Mouse (Mus musculus): ENCODE measurements around the gene Jarid2. TPM values are rescaled to one million over a fixed set of nuclear protein-coding genes. Genes with fewer than 3 reads are reported as not detected.
"Not testable (repeated sequence)": the region's sequence is repeated elsewhere in the genome, so short reads cannot be mapped to it uniquely, and the experiment has no call there.

Jarid2 gene
- polyA plus RNA-seq, 1 experiment from 2014 or later: 21.6 TPM

DNA sequence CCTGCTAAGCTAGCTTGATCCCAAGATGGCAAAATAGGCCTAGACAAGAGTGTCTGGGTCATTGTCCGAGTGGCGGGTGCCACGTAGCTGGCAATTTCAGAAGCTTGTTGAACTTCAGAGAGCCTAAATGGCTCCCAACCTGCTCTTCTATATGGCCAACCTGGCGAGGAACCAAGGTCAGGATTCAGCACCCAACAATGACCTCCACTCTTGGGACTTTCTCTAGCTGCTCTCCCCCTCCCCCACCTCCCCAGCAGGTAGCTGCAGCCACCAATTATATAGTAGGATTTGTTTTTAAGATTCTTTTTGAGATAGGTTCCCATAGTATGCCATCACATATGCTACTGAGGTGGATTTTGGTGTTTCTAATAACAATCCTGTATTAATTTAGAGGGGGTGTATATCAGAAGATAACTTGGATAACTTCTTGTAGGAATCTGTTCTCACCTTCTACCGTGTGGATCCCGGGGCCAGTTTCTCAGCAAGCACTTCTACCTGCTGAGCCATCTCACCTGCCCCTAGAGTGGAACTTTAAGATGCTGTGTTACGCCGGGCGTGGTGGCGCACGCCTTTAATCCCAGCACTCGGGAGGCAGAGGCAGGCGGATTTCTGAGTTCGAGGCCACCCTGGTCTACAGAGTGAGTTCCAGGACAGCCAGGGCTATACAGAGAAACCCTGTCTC is 20.8 kb upstream of the Jarid2 start:
- Histone ChIP-seq H3K36me3 (ENCODE audit: control insufficient read depth, insufficient read depth) (no peaks in the 10 kb centered on the region), H3K27me3 (ENCODE audit: control insufficient read depth, insufficient read depth, low read length) (no peaks in the 10 kb centered on the region), H3K4me3 (ENCODE audit: low read length) (no peak overlapping the region), H3K27ac (ENCODE audit: low read length) (no peak overlapping the region), H3K9me3 (replicated peaks; ENCODE audit: control insufficient read depth, low read length) (no peaks in the 10 kb centered on the region), H3K4me1 (ENCODE audit: control insufficient read depth, insufficient read depth, low read length) (no peaks in the 10 kb centered on the region), H3K4me2 (ENCODE audit: low read depth, low read length) (no peak overlapping the region), H3K9ac (ENCODE audit: low read length) (no peak overlapping the region)
- ATAC-seq (replicated peaks; ENCODE audit: extremely low read depth, insufficient read depth, low FRiP score): no peak
- WGBS: 93% methylated on average over 14 of the region's 14 CpGs

DNA sequence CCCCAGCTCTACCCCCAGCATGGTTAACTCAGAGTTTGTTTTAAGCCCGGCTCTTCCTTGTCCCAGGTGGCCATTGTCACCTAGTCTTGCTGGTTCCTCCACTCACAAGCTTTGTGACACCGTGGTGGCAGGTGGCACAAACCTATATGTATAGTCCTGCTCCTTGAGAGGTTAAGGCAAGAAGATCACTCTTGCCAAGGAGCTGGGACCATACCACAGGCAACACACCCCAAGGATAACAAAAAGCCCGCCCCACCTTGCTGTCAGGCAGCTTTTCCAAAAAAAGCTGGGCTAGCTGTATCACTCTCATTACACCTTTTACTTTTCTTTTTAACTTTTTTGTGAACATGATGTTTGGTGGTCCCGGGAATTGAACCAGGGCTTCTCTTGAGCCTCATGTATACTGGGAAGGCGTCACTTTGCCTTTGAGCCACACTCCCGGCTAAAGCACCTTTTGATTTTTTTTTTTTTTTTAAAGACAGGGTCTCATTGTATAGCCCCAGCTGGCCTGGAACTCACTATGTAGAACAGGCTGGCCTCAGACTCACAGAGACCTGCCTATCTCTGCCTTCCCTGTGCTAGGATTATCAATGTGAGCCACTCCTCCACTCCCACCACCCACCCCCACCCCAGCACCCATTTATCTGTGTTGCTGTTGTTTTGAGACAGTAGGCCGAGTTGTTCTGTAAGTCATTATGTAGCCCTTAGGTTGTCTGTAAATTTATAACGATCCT is 19.4 kb upstream of the Jarid2 start:
- Histone ChIP-seq H3K9ac (ENCODE audit: low read length) (no peak overlapping the region), H3K9me3 (replicated peaks; ENCODE audit: control insufficient read depth, low read length) (no peaks in the 10 kb centered on the region), H3K36me3 (ENCODE audit: control insufficient read depth, insufficient read depth) (no peaks in the 10 kb centered on the region), H3K27me3 (ENCODE audit: control insufficient read depth, insufficient read depth, low read length) (no peaks in the 10 kb centered on the region), H3K4me2 (ENCODE audit: low read depth, low read length) (no peak overlapping the region), H3K4me3 (ENCODE audit: low read length) (no peak overlapping the region), H3K27ac (ENCODE audit: low read length) (no peak overlapping the region), H3K4me1 (ENCODE audit: control insufficient read depth, insufficient read depth, low read length) (no peaks in the 10 kb centered on the region)
- ATAC-seq (replicated peaks; ENCODE audit: extremely low read depth, insufficient read depth, low FRiP score): no peak
- WGBS: 66% methylated on average over 8 of the region's 8 CpGs

DNA sequence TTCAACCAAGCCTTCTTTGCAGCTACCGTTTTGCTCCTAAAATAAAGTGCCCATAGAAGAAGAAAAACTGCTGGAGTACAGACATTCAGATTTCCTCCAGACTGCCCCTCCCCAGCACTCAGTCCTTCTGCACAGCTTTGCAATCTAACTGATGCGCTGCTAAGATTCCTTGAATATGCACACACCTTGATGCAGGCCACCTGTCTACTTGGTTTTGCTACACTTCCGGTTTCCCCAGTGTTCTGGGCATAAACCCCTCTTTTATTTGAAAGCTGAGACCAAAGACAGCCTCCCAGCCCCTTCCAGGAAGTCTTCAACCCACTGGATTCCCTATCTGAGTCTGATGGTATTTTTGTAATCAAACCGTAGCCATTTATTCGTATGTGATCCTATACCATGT is 18.2 kb upstream of the Jarid2 start:
- H3K4me3 ChIP-seq (ENCODE audit: low read length): no peak overlapping the region
- no peaks in the 10 kb centered on the region for H3K27me3 ChIP-seq (ENCODE audit: control insufficient read depth, insufficient read depth, low read length)
- WGBS: 51% methylated on average over 5 of the region's 5 CpGs
- no peaks in the 10 kb centered on the region for H3K4me1 ChIP-seq (ENCODE audit: control insufficient read depth, insufficient read depth, low read length)
- no peak overlapping the region for H3K27ac ChIP-seq (ENCODE audit: low read length)
- H3K4me2 ChIP-seq (ENCODE audit: low read depth, low read length): no peak overlapping the region
- no peaks in the 10 kb centered on the region for H3K36me3 ChIP-seq (ENCODE audit: control insufficient read depth, insufficient read depth)
- no peak for ATAC-seq (replicated peaks; ENCODE audit: extremely low read depth, insufficient read depth, low FRiP score)
- H3K9ac ChIP-seq (ENCODE audit: low read length): no peak overlapping the region
- no peaks in the 10 kb centered on the region for H3K9me3 ChIP-seq (replicated peaks; ENCODE audit: control insufficient read depth, low read length)

DNA sequence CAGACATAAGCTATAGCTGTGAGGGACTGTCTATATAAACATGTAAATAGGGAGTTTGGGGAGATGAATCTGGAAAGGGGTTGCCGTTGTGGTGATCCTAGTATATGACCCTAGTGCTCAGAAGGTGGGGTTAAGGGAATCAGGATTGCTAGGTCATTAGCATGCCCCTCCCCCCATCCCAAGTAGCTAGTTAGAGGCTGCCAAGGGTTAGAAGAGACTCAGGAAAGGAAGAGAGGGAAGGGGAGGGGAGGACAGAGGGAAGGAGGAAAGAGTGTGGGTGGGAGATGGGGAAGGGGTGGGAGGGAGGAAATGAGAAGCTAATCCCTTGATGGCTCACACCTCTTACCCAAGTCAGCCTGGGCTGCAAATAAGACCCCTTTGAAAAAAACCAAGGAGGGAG is 17.4 kb upstream of the Jarid2 start:
- no peak overlapping the region for H3K9ac ChIP-seq (ENCODE audit: low read length)
- no peak overlapping the region for H3K27ac ChIP-seq (ENCODE audit: low read length)
- no peaks in the 10 kb centered on the region for H3K4me1 ChIP-seq (ENCODE audit: control insufficient read depth, insufficient read depth, low read length)
- no peaks in the 10 kb centered on the region for H3K36me3 ChIP-seq (ENCODE audit: control insufficient read depth, insufficient read depth)
- no peaks in the 10 kb centered on the region for H3K9me3 ChIP-seq (replicated peaks; ENCODE audit: control insufficient read depth, low read length)
- no peak overlapping the region for H3K4me2 ChIP-seq (ENCODE audit: low read depth, low read length)
- H3K4me3 ChIP-seq (ENCODE audit: low read length): no peak overlapping the region
- no peak for ATAC-seq (replicated peaks; ENCODE audit: extremely low read depth, insufficient read depth, low FRiP score)
- 27% methylated on average over 1 of the region's 1 CpGs for WGBS
- no peaks in the 10 kb centered on the region for H3K27me3 ChIP-seq (ENCODE audit: control insufficient read depth, insufficient read depth, low read length)

DNA sequence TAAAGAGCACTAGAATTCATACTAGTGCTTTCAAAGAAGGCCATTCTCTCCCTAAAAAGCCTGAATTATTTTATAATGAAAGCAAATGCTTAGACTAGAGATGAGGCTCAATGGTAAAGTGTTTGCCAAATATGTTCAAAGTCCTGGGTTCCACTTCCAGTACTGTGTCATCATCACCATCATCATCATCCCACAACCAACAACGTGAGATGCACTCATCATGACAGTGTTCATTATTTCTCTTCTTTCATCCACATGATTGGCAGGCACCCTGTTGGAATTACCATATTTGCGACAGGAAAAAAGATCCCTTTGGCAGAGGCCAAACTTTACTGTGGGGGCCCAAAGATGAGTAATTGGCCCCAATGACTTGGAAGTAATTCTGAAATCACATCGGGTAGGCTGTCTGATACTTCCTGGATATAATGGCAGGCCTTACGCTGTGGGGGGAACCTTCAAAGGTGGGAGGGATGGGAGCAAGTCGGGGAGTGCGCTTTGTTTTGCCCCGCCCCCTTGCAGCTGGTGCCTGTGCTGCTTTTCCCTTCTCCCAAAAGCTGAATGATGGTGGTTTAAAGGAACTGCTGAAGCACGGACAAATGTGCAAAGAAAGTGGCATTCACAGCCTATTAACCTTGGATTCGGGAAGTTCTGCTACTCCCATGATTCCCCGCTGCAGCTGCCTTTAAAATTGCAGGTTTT is 13.9 kb upstream of the Jarid2 start:
- Histone ChIP-seq H3K36me3 (ENCODE audit: control insufficient read depth, insufficient read depth) (no peaks in the 10 kb centered on the region), H3K4me3 (ENCODE audit: low read length) (no peak overlapping the region), H3K27ac (ENCODE audit: low read length) (no peak overlapping the region), H3K27me3 (ENCODE audit: control insufficient read depth, insufficient read depth, low read length) (no peaks in the 10 kb centered on the region), H3K4me2 (ENCODE audit: low read depth, low read length) (no peak overlapping the region), H3K4me1 (ENCODE audit: control insufficient read depth, insufficient read depth, low read length) (no peaks in the 10 kb centered on the region), H3K9me3 (replicated peaks; ENCODE audit: control insufficient read depth, low read length) (no peaks in the 10 kb centered on the region), H3K9ac (ENCODE audit: low read length) (no peak overlapping the region)
- ATAC-seq (replicated peaks; ENCODE audit: extremely low read depth, insufficient read depth, low FRiP score): no peak
- WGBS: 61% methylated on average over 10 of the region's 10 CpGs

DNA sequence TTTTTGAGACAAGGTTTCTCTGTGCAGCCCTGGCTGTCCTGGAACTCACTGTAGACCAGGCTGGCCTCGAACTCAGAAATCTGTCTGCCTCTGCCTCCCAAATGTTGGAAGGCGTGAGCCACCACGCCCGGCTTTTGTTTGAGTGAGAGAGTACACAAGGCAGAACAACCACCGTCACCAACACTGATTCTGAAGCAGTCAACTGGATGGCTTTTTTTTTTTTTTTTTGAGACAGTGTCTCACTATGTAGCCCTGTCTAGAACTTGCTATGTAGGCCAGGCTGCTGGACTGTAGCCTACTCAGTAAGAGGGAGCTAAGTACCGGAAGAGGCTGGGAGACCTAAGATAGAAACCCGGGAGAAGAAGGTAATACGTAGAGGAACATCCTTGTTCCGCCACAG is 11.4 kb upstream of the Jarid2 start:
- ATAC-seq (replicated peaks; ENCODE audit: extremely low read depth, insufficient read depth, low FRiP score): no peak
- H3K27ac ChIP-seq (ENCODE audit: low read length): no peak overlapping the region
- no peak overlapping the region for H3K4me2 ChIP-seq (ENCODE audit: low read depth, low read length)
- no peaks in the 10 kb centered on the region for H3K27me3 ChIP-seq (ENCODE audit: control insufficient read depth, insufficient read depth, low read length)
- H3K36me3 ChIP-seq (ENCODE audit: control insufficient read depth, insufficient read depth): no peaks in the 10 kb centered on the region
- WGBS: 89% methylated on average over 9 of the region's 9 CpGs
- no peak overlapping the region for H3K4me3 ChIP-seq (ENCODE audit: low read length)
- no peak overlapping the region for H3K9ac ChIP-seq (ENCODE audit: low read length)
- H3K4me1 ChIP-seq (ENCODE audit: control insufficient read depth, insufficient read depth, low read length): no peaks in the 10 kb centered on the region
- no peaks in the 10 kb centered on the region for H3K9me3 ChIP-seq (replicated peaks; ENCODE audit: control insufficient read depth, low read length)

DNA sequence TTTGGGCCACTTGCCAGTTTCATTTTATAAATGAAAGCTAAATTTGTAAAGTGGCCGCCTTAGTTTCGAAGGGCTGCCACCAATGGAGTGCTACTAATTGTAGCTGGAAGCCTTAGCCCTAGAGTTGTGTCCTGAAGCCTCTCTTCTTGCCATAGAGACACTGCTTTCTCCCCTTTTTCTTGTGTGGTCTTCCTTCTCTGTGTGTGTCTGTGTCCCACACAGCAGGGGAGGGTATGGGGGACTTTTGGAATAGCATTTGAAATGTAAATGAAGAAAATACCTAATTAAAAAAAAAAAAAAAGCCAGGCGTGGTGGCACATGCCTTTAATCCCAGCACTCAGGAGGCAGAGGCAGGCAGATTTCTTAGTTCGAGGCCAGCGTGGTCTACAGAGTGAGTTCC is 10.8 kb upstream of the Jarid2 start:
- not testable (repeated sequence) for ATAC-seq (replicated peaks; ENCODE audit: extremely low read depth, insufficient read depth, low FRiP score); H3K9ac ChIP-seq (ENCODE audit: low read length); H3K36me3 ChIP-seq (ENCODE audit: control insufficient read depth, insufficient read depth); H3K9me3 ChIP-seq (replicated peaks; ENCODE audit: control insufficient read depth, low read length); H3K4me1 ChIP-seq (ENCODE audit: control insufficient read depth, insufficient read depth, low read length); H3K27me3 ChIP-seq (ENCODE audit: control insufficient read depth, insufficient read depth, low read length); H3K4me2 ChIP-seq (ENCODE audit: low read depth, low read length); H3K27ac ChIP-seq (ENCODE audit: low read length); H3K4me3 ChIP-seq (ENCODE audit: low read length)
- WGBS: 88% methylated on average over 5 of the region's 5 CpGs

DNA sequence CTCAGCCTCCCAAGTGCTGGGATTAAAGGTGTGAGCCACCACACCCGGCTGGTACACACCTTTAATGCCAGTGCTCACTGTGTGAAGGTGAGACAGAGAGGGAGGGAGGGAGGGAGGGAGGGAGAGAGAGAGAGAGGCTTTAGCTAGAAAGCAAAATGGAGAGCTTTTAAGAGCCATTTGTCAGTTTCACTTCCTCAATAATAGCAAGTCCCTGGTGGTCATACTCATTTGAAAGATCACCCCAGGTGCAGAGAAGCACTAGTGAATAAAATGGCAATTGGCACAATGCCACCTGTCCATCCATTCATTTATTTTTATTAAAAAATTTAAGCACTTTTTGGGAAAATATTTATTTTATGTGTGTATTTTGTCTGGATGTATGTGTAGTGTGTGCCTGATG is 9.2 kb upstream of the Jarid2 start:
- no peak overlapping the region for H3K4me3 ChIP-seq (ENCODE audit: low read length)
- no peaks in the 10 kb centered on the region for H3K4me1 ChIP-seq (ENCODE audit: control insufficient read depth, insufficient read depth, low read length)
- no peak for ATAC-seq (replicated peaks; ENCODE audit: extremely low read depth, insufficient read depth, low FRiP score)
- 64% methylated on average over 1 of the region's 1 CpGs for WGBS
- H3K9ac ChIP-seq (ENCODE audit: low read length): no peak overlapping the region
- no peak overlapping the region for H3K27ac ChIP-seq (ENCODE audit: low read length)
- no peaks in the 10 kb centered on the region for H3K9me3 ChIP-seq (replicated peaks; ENCODE audit: control insufficient read depth, low read length)
- no peak overlapping the region for H3K4me2 ChIP-seq (ENCODE audit: low read depth, low read length)
- no peaks in the 10 kb centered on the region for H3K27me3 ChIP-seq (ENCODE audit: control insufficient read depth, insufficient read depth, low read length)
- no peaks in the 10 kb centered on the region for H3K36me3 ChIP-seq (ENCODE audit: control insufficient read depth, insufficient read depth)

DNA sequence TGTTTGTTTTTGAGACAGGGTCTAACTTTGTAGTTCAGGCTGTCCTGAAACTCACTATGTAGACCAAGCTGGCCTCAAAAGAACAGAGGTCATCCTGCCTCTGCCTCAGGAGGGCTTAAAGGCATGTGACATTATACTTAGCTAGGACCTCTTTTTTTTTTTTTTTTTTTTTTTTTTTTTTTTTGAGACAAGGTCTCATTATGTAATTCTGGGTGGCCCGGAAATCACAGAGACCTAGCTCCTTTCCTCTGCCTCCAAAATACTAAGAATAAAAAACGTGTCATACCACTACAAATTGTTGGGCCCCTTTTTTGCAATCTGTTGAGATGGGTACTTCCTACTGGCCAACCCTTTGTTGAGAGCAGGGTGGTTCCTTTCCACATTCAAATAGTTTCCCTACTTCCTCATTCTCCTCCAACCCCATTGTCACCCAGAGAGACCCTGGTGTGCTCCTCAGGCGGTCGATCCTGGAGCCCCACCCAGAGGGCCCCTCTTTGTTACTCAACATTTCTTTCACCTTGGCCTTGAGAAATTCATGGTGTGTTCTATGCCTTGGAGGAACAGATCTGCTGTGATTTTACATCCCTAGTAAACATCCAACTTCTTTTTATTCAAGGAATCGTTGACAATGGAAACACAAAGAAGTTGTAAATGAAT is 7.3 kb upstream of the Jarid2 start:
- Histone ChIP-seq H3K4me2 (ENCODE audit: low read depth, low read length) (no peak overlapping the region), H3K9me3 (replicated peaks; ENCODE audit: control insufficient read depth, low read length) (no peaks in the 10 kb centered on the region), H3K4me3 (ENCODE audit: low read length) (no peak overlapping the region), H3K36me3 (ENCODE audit: control insufficient read depth, insufficient read depth) (no peaks in the 10 kb centered on the region), H3K9ac (ENCODE audit: low read length) (no peak overlapping the region), H3K4me1 (ENCODE audit: control insufficient read depth, insufficient read depth, low read length) (no peaks in the 10 kb centered on the region), H3K27ac (ENCODE audit: low read length) (no peak overlapping the region), H3K27me3 (ENCODE audit: control insufficient read depth, insufficient read depth, low read length) (no peaks in the 10 kb centered on the region)
- 82% methylated on average over 5 of the region's 5 CpGs for WGBS
- no peak for ATAC-seq (replicated peaks; ENCODE audit: extremely low read depth, insufficient read depth, low FRiP score)
